Mouse (Mus musculus): Measurements from ENCODE around the gene Grid2.

DNA sequence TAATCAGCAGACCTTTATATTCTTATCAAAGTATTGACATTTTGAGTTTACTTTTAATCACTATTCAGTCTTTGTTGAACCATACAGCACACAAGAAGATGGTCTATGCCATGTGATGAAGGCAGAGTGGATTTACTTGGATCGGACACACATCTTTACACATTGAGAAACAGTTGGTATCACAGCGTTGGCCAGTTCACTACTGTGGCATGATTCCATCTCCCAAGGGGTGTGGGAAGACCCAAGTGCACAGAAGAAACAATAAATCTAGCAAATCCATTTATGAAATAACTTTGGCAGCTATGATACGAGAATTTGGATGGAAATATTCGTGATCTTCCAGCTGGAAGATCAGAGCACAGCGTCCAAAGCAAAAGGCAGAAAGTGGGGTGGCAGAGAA is 792.3 kb downstream of the Grid2 start:
- TF ChIP-seq CTCF (IDR thresholded peaks at IDR 0.05; ENCODE audit: extremely low read depth, insufficient read length, insufficient replicate concordance, low read depth, low read length) (no peak), POLR2A (IDR thresholded peaks at IDR 0.05; ENCODE audit: low read depth, low read length) (no peak)
